Mouse (Mus musculus): ENCODE measurements around the gene C2cd3. TPM values are rescaled to one million over a fixed set of nuclear protein-coding genes. Genes with fewer than 3 reads are reported as not detected.

The C2cd3 gene
- polyA plus RNA-seq, 1 experiment from 2014 or later = 34.2 TPM

DNA sequence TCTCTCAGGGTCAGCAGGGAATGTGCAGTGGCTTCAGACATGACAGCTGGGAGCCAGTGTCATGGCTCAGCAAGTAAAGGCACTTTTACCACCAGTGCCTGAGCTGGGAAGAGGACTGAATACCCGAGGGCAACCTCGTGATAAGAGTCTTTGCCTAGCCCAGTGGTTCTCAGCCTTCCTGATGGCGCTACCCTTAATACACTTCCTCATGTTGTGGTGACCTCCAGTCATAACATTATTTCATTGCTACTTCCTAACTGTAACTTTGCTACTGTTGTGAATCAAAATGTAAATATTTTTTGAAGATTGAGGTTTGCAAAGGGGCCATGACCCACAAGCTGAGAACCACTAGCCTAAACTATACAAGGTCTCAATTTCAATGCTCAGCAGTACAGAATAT is 136.6 kb downstream of the C2cd3 start:
- Histone ChIP-seq H3K27me3 (ENCODE audit: control insufficient read depth, insufficient read depth, low read length) (no peaks in the 10 kb centered on the region), H3K9me3 (ENCODE audit: control insufficient read depth, low read depth, low read length) (no peaks in the 10 kb centered on the region), H3K9ac (replicated peaks; ENCODE audit: low read depth, low read length) (no peak overlapping the region), H3K4me2 (replicated peaks; ENCODE audit: low read depth, low read length) (no peak overlapping the region), H3K4me1 (ENCODE audit: control insufficient read depth, insufficient read depth, low read length) (no peaks in the 10 kb centered on the region), H3K27ac (ENCODE audit: low read length) (no peak overlapping the region), H3K36me3 (ENCODE audit: control insufficient read depth, insufficient read depth, low read length) (no peaks in the 10 kb centered on the region), H3K4me3 (ENCODE audit: low read depth, low read length) (no peak overlapping the region)
- ATAC-seq (ENCODE audit: insufficient number of reproducible peaks, insufficient read depth, low FRiP score, low read depth) = no peak
- WGBS = 51% methylated on average over 3 of the region's 3 CpGs

DNA sequence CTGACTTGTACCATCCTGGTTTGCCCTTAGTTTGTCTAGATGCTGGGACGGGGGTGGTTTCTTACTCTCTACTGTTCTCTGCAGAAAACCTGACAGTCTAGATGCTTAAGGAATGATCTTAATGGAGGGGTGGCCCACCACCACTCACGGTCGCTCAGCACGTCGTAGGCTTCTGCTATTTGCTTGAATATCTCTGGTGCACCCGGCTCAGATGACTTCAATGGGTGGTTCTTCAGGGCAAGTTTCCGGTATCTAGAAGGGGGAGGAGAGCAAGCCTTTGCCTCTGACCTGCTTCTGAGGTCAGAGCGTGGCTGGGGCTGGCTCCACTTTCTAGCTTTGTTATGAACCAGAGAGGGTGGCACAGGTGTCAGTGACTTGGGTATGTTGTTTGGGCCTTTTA is 139.6 kb downstream of the C2cd3 start:
- Histone ChIP-seq H3K4me1 (ENCODE audit: control insufficient read depth, insufficient read depth, low read length) (no peaks in the 10 kb centered on the region), H3K36me3 (ENCODE audit: control insufficient read depth, insufficient read depth, low read length) (no peaks in the 10 kb centered on the region), H3K9ac (replicated peaks; ENCODE audit: low read depth, low read length) (no peak overlapping the region), H3K9me3 (ENCODE audit: control insufficient read depth, low read depth, low read length) (no peaks in the 10 kb centered on the region), H3K27ac (ENCODE audit: low read length) (no peak overlapping the region), H3K4me2 (replicated peaks; ENCODE audit: low read depth, low read length) (no peak overlapping the region), H3K4me3 (ENCODE audit: low read depth, low read length) (no peak overlapping the region), H3K27me3 (ENCODE audit: control insufficient read depth, insufficient read depth, low read length) (no peaks in the 10 kb centered on the region)
- no peak for ATAC-seq (ENCODE audit: insufficient number of reproducible peaks, insufficient read depth, low FRiP score, low read depth)
- 76% methylated on average over 8 of the region's 8 CpGs for WGBS

DNA sequence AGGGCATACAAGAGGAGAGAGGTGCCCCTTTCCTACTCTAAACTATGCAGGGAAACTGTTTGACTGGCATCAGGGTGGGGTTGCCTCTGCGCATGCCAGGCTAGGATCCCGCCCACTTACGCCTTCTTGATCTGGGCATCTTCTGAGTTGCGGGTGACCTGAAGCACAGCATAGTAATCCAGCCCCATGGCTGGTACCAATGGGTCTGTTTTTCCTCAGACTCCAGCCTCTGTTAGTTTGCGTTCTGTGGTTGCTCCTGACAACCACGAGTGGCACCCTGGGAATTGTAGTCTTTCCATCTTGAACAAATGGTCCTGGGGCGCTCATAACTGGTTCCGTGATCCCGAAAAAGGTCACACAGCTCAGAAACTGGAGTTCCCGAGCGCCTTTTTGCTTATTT is 142.5 kb downstream of the C2cd3 start, which contains the start of gene Dnajb13:
Gene Dnajb13 (minus strand): TSS at position 388 of the 400 bp plus-strand sequence.
- Histone ChIP-seq H3K36me3 (ENCODE audit: control insufficient read depth, insufficient read depth, low read length) (no peaks in the 10 kb centered on the region), H3K4me1 (ENCODE audit: control insufficient read depth, insufficient read depth, low read length) (no peaks in the 10 kb centered on the region), H3K9me3 (ENCODE audit: control insufficient read depth, low read depth, low read length) (no peaks in the 10 kb centered on the region), H3K27ac (ENCODE audit: low read length) (no peak within 1 kb of the TSS), H3K9ac (replicated peaks; ENCODE audit: low read depth, low read length) (no peak within 1 kb of the TSS), H3K4me3 (ENCODE audit: low read depth, low read length) (no peak within 1 kb of the TSS), H3K27me3 (ENCODE audit: control insufficient read depth, insufficient read depth, low read length) (no peaks in the 10 kb centered on the region), H3K4me2 (replicated peaks; ENCODE audit: low read depth, low read length) (no peak within 1 kb of the TSS)
- ATAC-seq (ENCODE audit: insufficient number of reproducible peaks, insufficient read depth, low FRiP score, low read depth) = no peak
- 46% methylated on average over 11 of the region's 11 CpGs for WGBS

Other genes with a start within 250 kb of the C2cd3 start
- 23.6 and 25.7 TPM in 2 replicates for gene Lipt2, start 213.0 kb upstream of the C2cd3 start, polyA plus RNA-seq (2014; fragmentation: Nextera tagmentation; extraction: Ambion mirVana)
- 19.6 and 23.0 TPM in 2 replicates for gene Kcne3, start 195.7 kb upstream of the C2cd3 start, polyA plus RNA-seq (2014; fragmentation: Nextera tagmentation; extraction: Ambion mirVana)
- gene Pgm2l1, start 144.8 kb upstream of the C2cd3 start, polyA plus RNA-seq (2014; fragmentation: Nextera tagmentation; extraction: Ambion mirVana) = 4.3 and 4.6 TPM in 2 replicates
- gene P4ha3, start 86.7 kb upstream of the C2cd3 start, polyA plus RNA-seq (2014; fragmentation: Nextera tagmentation; extraction: Ambion mirVana) = 8.7 and 10.0 TPM in 2 replicates
- gene Ppme1, start 74 bp downstream of the C2cd3 start, polyA plus RNA-seq (2014; fragmentation: Nextera tagmentation; extraction: Ambion mirVana) = 51.2 and 54.9 TPM in 2 replicates
- not detected in 2 replicates for gene Ucp3, start 100.8 kb downstream of the C2cd3 start, polyA plus RNA-seq (2014; fragmentation: Nextera tagmentation; extraction: Ambion mirVana)
- 208 TPM in 2 replicates for gene Ucp2, start 121.1 kb downstream of the C2cd3 start, polyA plus RNA-seq (2014; fragmentation: Nextera tagmentation; extraction: Ambion mirVana)
- 0.35 and 0.42 TPM in 2 replicates for gene Dnajb13, start 142.7 kb downstream of the C2cd3 start, polyA plus RNA-seq (2014; fragmentation: Nextera tagmentation; extraction: Ambion mirVana)
- gene Coa4, start 164.8 kb downstream of the C2cd3 start, polyA plus RNA-seq (2014; fragmentation: Nextera tagmentation; extraction: Ambion mirVana) = 23.9 and 24.3 TPM in 2 replicates
- gene Rab6a, start 235.2 kb downstream of the C2cd3 start, polyA plus RNA-seq (2014; fragmentation: Nextera tagmentation; extraction: Ambion mirVana) = 109 and 125 TPM in 2 replicates
- gene Mrpl48, start 236.1 kb downstream of the C2cd3 start, polyA plus RNA-seq (2014; fragmentation: Nextera tagmentation; extraction: Ambion mirVana) = 89.8 and 94.8 TPM in 2 replicates